Mouse (Mus musculus) E14TG2a.4 (cell line): ENCODE results near the gene Qrfpr.

ENCODE experiments used
- H3K27me3 ChIP-seq: 2 replicates; pipeline ENCODE4 v1.6.1; 2014; ENCODE audit warnings: low read length, control low read depth; ENCODE audit not compliant: insufficient read depth
- H3K36me3 ChIP-seq: 2 replicates; pipeline ENCODE4 v1.6.1; 2014; ENCODE audit warnings: low read length, control low read depth; ENCODE audit not compliant: insufficient read depth
- H3K4me1 ChIP-seq: replicated peaks from 2 replicates; pipeline ENCODE4 v1.6.1; 2014; ENCODE audit warnings: low read depth, low read length, control low read depth
- H3K4me3 ChIP-seq: replicated peaks from 2 replicates; pipeline ENCODE4 v1.5.1; 2014; ENCODE audit warnings: mild to moderate bottlenecking, low read length
- H3K9me3 ChIP-seq: 2 replicates; pipeline ENCODE4 v1.6.1; 2014; ENCODE audit warnings: low read length, control low read depth
- CTCF ChIP-seq: conservative IDR thresholded peaks from 2 replicates; pipeline ENCODE4 v1.5.1; 2014; ENCODE audit warnings: low read length
- NANOG ChIP-seq: IDR thresholded peaks from 2 replicates; pipeline ENCODE4 v1.6.1; 2014; ENCODE audit warnings: borderline replicate concordance, low read length, mixed read lengths
- POU5F1 ChIP-seq: IDR thresholded peaks from 2 replicates; pipeline ENCODE4 v1.6.1; 2014; ENCODE audit warnings: low read length, borderline replicate concordance

Gene Qrfpr

GRCm38 (mm10) chr3:36221743-36222682 is at the start of gene Qrfpr:
TSS of gene Qrfpr (minus strand) at chr3:36222313.
- H3K4me1 ChIP-seq = peaks cover 24% of the 10 kb centered on the region
- H3K27me3 ChIP-seq = peaks cover 55% of the 10 kb centered on the region
- peak within 1 kb of the TSS; percentile 67 for H3K4me3 ChIP-seq
- H3K9me3 ChIP-seq = no peaks in the 10 kb centered on the region
- no peaks in the 10 kb centered on the region for H3K36me3 ChIP-seq
- TF ChIP-seq CTCF (no peak), POU5F1 (no peak), NANOG (no peak)

GRCm38 (mm10) chr3:36263873-36264272 is 41.8 kb upstream of the Qrfpr start:
- no peaks in the 10 kb centered on the region for H3K4me1 ChIP-seq
- no peak overlapping the region for H3K4me3 ChIP-seq
- peaks cover 13% of the 10 kb centered on the region for H3K9me3 ChIP-seq
- no peaks in the 10 kb centered on the region for H3K27me3 ChIP-seq
- no peaks in the 10 kb centered on the region for H3K36me3 ChIP-seq
- TF ChIP-seq NANOG (no peak), CTCF (no peak), POU5F1 (no peak)

GRCm38 (mm10) chr3:36263265-36263664 is 41.2 kb upstream of the Qrfpr start:
- Histone ChIP-seq H3K4me3 (no peak overlapping the region), H3K27me3 (no peaks in the 10 kb centered on the region), H3K4me1 (no peaks in the 10 kb centered on the region), H3K36me3 (no peaks in the 10 kb centered on the region), H3K9me3 (peaks cover 14% of the 10 kb centered on the region)
- TF ChIP-seq NANOG (no peak), POU5F1 (no peak), CTCF (no peak)

- no peak for TF ChIP-seq NANOG
- no peak for TF ChIP-seq CTCF
- no peak for TF ChIP-seq POU5F1
- H3K4me3 ChIP-seq = no peak overlapping the region
- H3K27me3 ChIP-seq = no peaks in the 10 kb centered on the region
- no peaks in the 10 kb centered on the region for H3K4me1 ChIP-seq
- H3K36me3 ChIP-seq = no peaks in the 10 kb centered on the region
- peaks cover 33% of the 10 kb centered on the region for H3K9me3 ChIP-seq
Observed at GRCm38 (mm10) chr3:36250585-36250984, 28.5 kb upstream of the Qrfpr start.

GRCm38 (mm10) chr3:36248446-36248845 is 26.3 kb upstream of the Qrfpr start:
- no peak for TF ChIP-seq CTCF
- no peak for TF ChIP-seq NANOG
- TF ChIP-seq POU5F1 = no peak
- Histone ChIP-seq H3K9me3 (peaks cover 15% of the 10 kb centered on the region), H3K27me3 (no peaks in the 10 kb centered on the region), H3K4me3 (no peak overlapping the region), H3K36me3 (no peaks in the 10 kb centered on the region), H3K4me1 (no peaks in the 10 kb centered on the region)

GRCm38 (mm10) chr3:36229941-36230340 is 7.8 kb upstream of the Qrfpr start:
- H3K27me3 ChIP-seq = peaks cover 15% of the 10 kb centered on the region
- TF ChIP-seq CTCF = no peak
- no peak for TF ChIP-seq NANOG
- no peak for TF ChIP-seq POU5F1
- no peak overlapping the region for H3K4me3 ChIP-seq
- no peaks in the 10 kb centered on the region for H3K4me1 ChIP-seq
- H3K36me3 ChIP-seq = no peaks in the 10 kb centered on the region
- peaks cover 16% of the 10 kb centered on the region for H3K9me3 ChIP-seq

GRCm38 (mm10) chr3:36227246-36227645 is 5.1 kb upstream of the Qrfpr start:
- Histone ChIP-seq H3K27me3 (peaks cover 25% of the 10 kb centered on the region), H3K4me3 (no peak overlapping the region), H3K36me3 (no peaks in the 10 kb centered on the region), H3K4me1 (peaks cover 16% of the 10 kb centered on the region), H3K9me3 (peaks cover 4% of the 10 kb centered on the region; the same call in 1 of the 2 replicates)
- TF ChIP-seq NANOG (no peak), POU5F1 (no peak)

GRCm38 (mm10) chr3:36223361-36223760 is 1.2 kb upstream of the Qrfpr start:
- Histone ChIP-seq H3K9me3 (no peaks in the 10 kb centered on the region), H3K4me3 (no peak overlapping the region), H3K4me1 (peaks cover 24% of the 10 kb centered on the region), H3K36me3 (no peaks in the 10 kb centered on the region), H3K27me3 (peaks cover 49% of the 10 kb centered on the region)
- TF ChIP-seq CTCF (no peak), POU5F1 (peak; percentile 53; the same call in 1 of the 2 replicates), NANOG (peak; percentile 72)

GRCm38 (mm10) chr3:36212758-36213157 is 9.4 kb downstream of the Qrfpr start:
- no peaks in the 10 kb centered on the region for H3K4me1 ChIP-seq
- H3K36me3 ChIP-seq = no peaks in the 10 kb centered on the region
- H3K27me3 ChIP-seq = peaks cover 16% of the 10 kb centered on the region
- no peak overlapping the region for H3K4me3 ChIP-seq
- no peaks in the 10 kb centered on the region for H3K9me3 ChIP-seq
- TF ChIP-seq POU5F1 (no peak), CTCF (no peak), NANOG (no peak)
